Mouse (Mus musculus): ENCODE results near the gene Faim2.

DNA sequence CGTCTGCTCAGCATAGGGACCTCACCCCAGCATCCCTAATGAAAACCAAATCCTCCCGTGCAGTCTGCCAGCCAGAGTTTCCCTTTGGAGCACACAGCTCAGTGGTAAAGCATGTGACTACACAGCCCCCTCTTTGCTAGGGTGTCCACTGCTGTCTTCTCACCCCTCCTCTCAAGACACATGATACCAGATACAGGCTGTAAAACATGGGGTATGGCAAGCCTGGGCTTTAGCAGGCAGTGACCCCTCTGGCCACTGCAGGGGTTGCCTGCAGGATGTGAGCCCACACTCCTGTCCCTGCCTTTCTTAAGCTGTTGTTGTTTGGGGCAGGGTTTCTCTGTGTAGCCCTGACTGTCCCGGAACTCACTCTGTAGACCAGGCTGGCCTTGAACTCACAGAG, 4.1 kb upstream of the Faim2 start:
- TF ChIP-seq CTCF (IDR thresholded peaks at IDR 0.05; ENCODE audit: borderline replicate concordance, insufficient read depth, low read depth, low read length) (no peak), POLR2A (IDR thresholded peaks at IDR 0.05; ENCODE audit: borderline replicate concordance, insufficient read depth, low read length) (no peak)

All from cerebellum, adult 2 months (tissue).